Mouse (Mus musculus): ENCODE data around the gene Cdkal1. TPM values are rescaled to one million over a fixed set of nuclear protein-coding genes. Genes with fewer than 3 reads are reported as not detected.
A peak's percentile ranks its signal among the peaks of the same experiment; 100 is the strongest.

The Cdkal1 gene
- polyA plus RNA-seq, 1 experiment from 2014 or later = 21.6 TPM

- no peaks in the 10 kb centered on the region for H3K36me3 ChIP-seq
- no peak overlapping the region for H3K4me3 ChIP-seq
- H3K27me3 ChIP-seq = no peaks in the 10 kb centered on the region
- ATAC-seq (ENCODE audit: low read depth) = no peak
- H3K9me3 ChIP-seq = no peaks in the 10 kb centered on the region
- H3K27ac ChIP-seq (replicated peaks) = no peak overlapping the region
- no peak overlapping the region for H3K9ac ChIP-seq
- H3K4me2 ChIP-seq = no peak overlapping the region
- WGBS = 25% methylated on average over 6 of the region's 6 CpGs
- peaks cover 15% of the 10 kb centered on the region for H3K4me1 ChIP-seq (replicated peaks)
Measured at GRCm38 (mm10) chr13:29364009-29364408, 491.5 kb downstream of the Cdkal1 start.

- 86% methylated on average over 4 of the region's 4 CpGs for WGBS
- ATAC-seq (ENCODE audit: low read depth) = no peak
- no peak overlapping the region for H3K9ac ChIP-seq
Measured at GRCm38 (mm10) chr13:29361842-29362241, 493.6 kb downstream of the Cdkal1 start.

GRCm38 (mm10) chr13:29360899-29361298, 494.6 kb downstream of the Cdkal1 start:
- Histone ChIP-seq H3K4me3 (no peak overlapping the region), H3K27ac (replicated peaks) (no peak overlapping the region), H3K9me3 (no peaks in the 10 kb centered on the region), H3K9ac (no peak overlapping the region), H3K36me3 (no peaks in the 10 kb centered on the region), H3K4me1 (replicated peaks) (peaks cover 23% of the 10 kb centered on the region), H3K27me3 (no peaks in the 10 kb centered on the region), H3K4me2 (no peak overlapping the region)
- no peak for ATAC-seq (ENCODE audit: low read depth)
- 76% methylated on average over 10 of the region's 10 CpGs for WGBS

More at GRCm38 (mm10) chr13:29361842-29362241, 493.6 kb downstream of the Cdkal1 start:
- H3K27ac ChIP-seq (replicated peaks) = no peak overlapping the region
- no peak overlapping the region for H3K4me3 ChIP-seq
- H3K4me1 ChIP-seq (replicated peaks) = peaks cover 15% of the 10 kb centered on the region
- H3K9me3 ChIP-seq = no peaks in the 10 kb centered on the region
- no peaks in the 10 kb centered on the region for H3K36me3 ChIP-seq
- H3K27me3 ChIP-seq = no peaks in the 10 kb centered on the region
- no peak overlapping the region for H3K4me2 ChIP-seq

- H3K4me2 ChIP-seq = no peak overlapping the region
- WGBS = 78% methylated on average over 1 of the region's 1 CpGs
- H3K4me3 ChIP-seq = no peak overlapping the region
- H3K27ac ChIP-seq (replicated peaks) = no peak overlapping the region
- no peaks in the 10 kb centered on the region for H3K9me3 ChIP-seq
- H3K36me3 ChIP-seq = no peaks in the 10 kb centered on the region
- H3K27me3 ChIP-seq = no peaks in the 10 kb centered on the region
- no peak for ATAC-seq (ENCODE audit: low read depth)
- H3K4me1 ChIP-seq (replicated peaks) = peaks cover 33% of the 10 kb centered on the region
- no peak overlapping the region for H3K9ac ChIP-seq
Measured at GRCm38 (mm10) chr13:29359341-29359740, 496.1 kb downstream of the Cdkal1 start.

- no peak for ATAC-seq (ENCODE audit: low read depth)
- Histone ChIP-seq H3K9me3 (no peaks in the 10 kb centered on the region), H3K4me3 (no peak overlapping the region), H3K9ac (no peak overlapping the region), H3K4me2 (no peak overlapping the region), H3K4me1 (replicated peaks) (peaks cover 31% of the 10 kb centered on the region), H3K27me3 (no peaks in the 10 kb centered on the region), H3K36me3 (no peaks in the 10 kb centered on the region), H3K27ac (replicated peaks) (no peak overlapping the region)
- 84% methylated on average over 5 of the region's 5 CpGs for WGBS
Measured at GRCm38 (mm10) chr13:29357483-29357882, 498.0 kb downstream of the Cdkal1 start.

GRCm38 (mm10) chr13:29356158-29356485, 499.4 kb downstream of the Cdkal1 start:
- H3K4me3 ChIP-seq = no peak overlapping the region
- no peaks in the 10 kb centered on the region for H3K27me3 ChIP-seq
- peak overlapping the region; percentile 38; the same call in 1 of the 2 replicates for H3K27ac ChIP-seq (replicated peaks)
- H3K9me3 ChIP-seq = no peaks in the 10 kb centered on the region
- no peak overlapping the region for H3K9ac ChIP-seq
- peaks cover 31% of the 10 kb centered on the region for H3K4me1 ChIP-seq (replicated peaks)
- H3K4me2 ChIP-seq = no peak overlapping the region
- WGBS = 22% methylated on average over 10 of the region's 10 CpGs
- H3K36me3 ChIP-seq = no peaks in the 10 kb centered on the region
- ATAC-seq (ENCODE audit: low read depth) = no peak

GRCm38 (mm10) chr13:29355484-29356157, 499.9 kb downstream of the Cdkal1 start:
- peak overlapping the region; percentile 38; the same call in 1 of the 2 replicates for H3K27ac ChIP-seq (replicated peaks)
- ATAC-seq (ENCODE audit: low read depth) = no peak; the same call in 1 of the 2 replicates
- WGBS = 57% methylated on average over 3 of the region's 3 CpGs

GRCm38 (mm10) chr13:29354943-29355342, 500.5 kb downstream of the Cdkal1 start:
- Histone ChIP-seq H3K27ac (replicated peaks) (peak overlapping the region; percentile 54; the same call in 1 of the 2 replicates), H3K9me3 (no peaks in the 10 kb centered on the region), H3K4me3 (no peak overlapping the region), H3K4me2 (no peak overlapping the region), H3K36me3 (no peaks in the 10 kb centered on the region), H3K9ac (no peak overlapping the region), H3K27me3 (no peaks in the 10 kb centered on the region), H3K4me1 (replicated peaks) (peaks cover 40% of the 10 kb centered on the region)
- WGBS = 92% methylated on average over 4 of the region's 4 CpGs
- no peak for ATAC-seq (ENCODE audit: low read depth)

More at GRCm38 (mm10) chr13:29355484-29356157, 499.9 kb downstream of the Cdkal1 start:
- Histone ChIP-seq H3K9me3 (no peaks in the 10 kb centered on the region), H3K9ac (no peak overlapping the region), H3K4me1 (replicated peaks) (peaks cover 34% of the 10 kb centered on the region), H3K27me3 (no peaks in the 10 kb centered on the region), H3K36me3 (no peaks in the 10 kb centered on the region), H3K4me3 (no peak overlapping the region), H3K4me2 (no peak overlapping the region)

- Histone ChIP-seq H3K27me3 (no peaks in the 10 kb centered on the region), H3K36me3 (no peaks in the 10 kb centered on the region), H3K4me3 (no peak overlapping the region), H3K9me3 (no peaks in the 10 kb centered on the region), H3K4me2 (no peak overlapping the region), H3K4me1 (replicated peaks) (peaks cover 50% of the 10 kb centered on the region), H3K27ac (replicated peaks) (peak overlapping the region; percentile 33; the same call in 1 of the 2 replicates), H3K9ac (no peak overlapping the region)
- ATAC-seq (ENCODE audit: low read depth) = peak; percentile 63; the same call in 1 of the 2 replicates
- WGBS = 64% methylated on average over 5 of the region's 5 CpGs
Measured at GRCm38 (mm10) chr13:29353888-29354415, 501.5 kb downstream of the Cdkal1 start.

- peaks cover 48% of the 10 kb centered on the region for H3K4me1 ChIP-seq (replicated peaks)
- no peak overlapping the region for H3K9ac ChIP-seq
- no peak overlapping the region for H3K27ac ChIP-seq (replicated peaks)
- no peak for ATAC-seq (ENCODE audit: low read depth)
- no peak overlapping the region for H3K4me3 ChIP-seq
- WGBS = 82% methylated on average over 9 of the region's 9 CpGs
- no peak overlapping the region for H3K4me2 ChIP-seq
- no peaks in the 10 kb centered on the region for H3K9me3 ChIP-seq
- H3K36me3 ChIP-seq = peaks cover 8% of the 10 kb centered on the region; the same call in 1 of the 2 replicates
- no peaks in the 10 kb centered on the region for H3K27me3 ChIP-seq
Measured at GRCm38 (mm10) chr13:29351023-29351684, 504.3 kb downstream of the Cdkal1 start.

GRCm38 (mm10) chr13:29350004-29350403, 505.5 kb downstream of the Cdkal1 start:
- Histone ChIP-seq H3K27ac (replicated peaks) (peak overlapping the region; percentile 61; the same call in 1 of the 2 replicates), H3K9ac (no peak overlapping the region), H3K4me1 (replicated peaks) (peaks cover 36% of the 10 kb centered on the region), H3K27me3 (no peaks in the 10 kb centered on the region), H3K36me3 (peaks cover 8% of the 10 kb centered on the region; the same call in 1 of the 2 replicates), H3K4me2 (no peak overlapping the region), H3K4me3 (no peak overlapping the region), H3K9me3 (no peaks in the 10 kb centered on the region)
- WGBS = 70% methylated on average over 4 of the region's 4 CpGs
- ATAC-seq (ENCODE audit: low read depth) = no peak

GRCm38 (mm10) chr13:29349386-29349961, 506.0 kb downstream of the Cdkal1 start:
- peaks cover 8% of the 10 kb centered on the region; the same call in 1 of the 2 replicates for H3K36me3 ChIP-seq
- no peaks in the 10 kb centered on the region for H3K9me3 ChIP-seq
- H3K27ac ChIP-seq (replicated peaks) = peak overlapping the region; percentile 61
- no peak overlapping the region for H3K4me3 ChIP-seq
- H3K9ac ChIP-seq = no peak overlapping the region
- H3K4me2 ChIP-seq = no peak overlapping the region
- ATAC-seq (ENCODE audit: low read depth) = peak; percentile 68
- no peaks in the 10 kb centered on the region for H3K27me3 ChIP-seq
- peaks cover 32% of the 10 kb centered on the region for H3K4me1 ChIP-seq (replicated peaks)
- WGBS = 50% methylated on average over 7 of the region's 7 CpGs
